Mouse (Mus musculus) lung, embryonic 16.5 days (tissue): ENCODE results near the gene L3mbtl2. TPM values are rescaled to one million over a fixed set of nuclear protein-coding genes. Genes with fewer than 3 reads are reported as not detected.
A peak's percentile ranks its signal among the peaks of the same experiment; 100 is the strongest.
"Not testable (repeated sequence)": the region's sequence is repeated elsewhere in the genome, so short reads cannot be mapped to it uniquely, and the experiment has no call there.

ENCODE experiments used
- ATAC-seq: fragments of 200-750 bp; cut with Nextera tagmentation; 2 replicates; pipeline ENCODE4 v1.8.0; 2017; ENCODE audit warnings: low read depth, mild to moderate bottlenecking, moderate library complexity
- H3K27ac ChIP-seq: fragments of 300-500 bp; sonication (generic); 2 replicates; pipeline ENCODE4 v1.5.1; 2014; ENCODE audit warnings: mild to moderate bottlenecking, control low read depth, low read length
- H3K27me3 ChIP-seq: fragments of 300-500 bp; sonication (generic); 2 replicates; pipeline ENCODE4 v1.6.1; 2014; ENCODE audit warnings: low read depth, low read length, mixed read lengths; ENCODE audit not compliant: control insufficient read depth, insufficient read depth
- H3K36me3 ChIP-seq: fragments of 300-500 bp; sonication (generic); 2 replicates; pipeline ENCODE4 v1.6.1; 2014; ENCODE audit warnings: low read length; ENCODE audit not compliant: control insufficient read depth, insufficient read depth
- H3K4me1 ChIP-seq: fragments of 300-500 bp; sonication (generic); replicated peaks from 2 replicates; pipeline ENCODE4 v1.6.1; 2014; ENCODE audit warnings: low read length, mixed read lengths; ENCODE audit not compliant: control insufficient read depth, insufficient read depth
- H3K4me2 ChIP-seq: fragments of 300-500 bp; sonication (generic); 2 replicates; pipeline ENCODE4 v1.6.1; 2014; ENCODE audit warnings: low read depth, low read length, control low read depth
- H3K4me3 ChIP-seq: fragments of 300-500 bp; sonication (generic); 2 replicates; pipeline ENCODE4 v1.5.1; 2014; ENCODE audit warnings: mild to moderate bottlenecking, low read length, control low read depth
- H3K9ac ChIP-seq: fragments of 300-500 bp; sonication (generic); 2 replicates; pipeline ENCODE4 v1.6.1; 2014; ENCODE audit warnings: low read length, control low read depth
- H3K9me3 ChIP-seq: fragments of 300-500 bp; sonication (generic); 2 replicates; pipeline ENCODE4 v1.6.1; 2016; ENCODE audit warnings: low read length; ENCODE audit not compliant: control insufficient read depth
- WGBS: fragments of 180-500 bp; shearing (Covaris S2); extraction: QIAGEN DNeasy Blood & Tissue Kit; methylation state at CpG from one replicate; pipeline ENCODE4 v1.1.7; 2014; 5-methylcytosine and 5-hydroxymethylcytosine counted together
- polyA plus RNA-seq: library from polyadenylated mRNA; unstranded; fragments of >200 nt; fragmentation: Nextera tagmentation; extraction: Ambion mirVana; gene quantifications from 2 replicates; pipeline ENCODE4 v1.2.1, GENCODE M21; 2015

The L3mbtl2 gene
- polyA plus RNA-seq, 1 experiment from 2014 or later: 24.8 TPM

DNA sequence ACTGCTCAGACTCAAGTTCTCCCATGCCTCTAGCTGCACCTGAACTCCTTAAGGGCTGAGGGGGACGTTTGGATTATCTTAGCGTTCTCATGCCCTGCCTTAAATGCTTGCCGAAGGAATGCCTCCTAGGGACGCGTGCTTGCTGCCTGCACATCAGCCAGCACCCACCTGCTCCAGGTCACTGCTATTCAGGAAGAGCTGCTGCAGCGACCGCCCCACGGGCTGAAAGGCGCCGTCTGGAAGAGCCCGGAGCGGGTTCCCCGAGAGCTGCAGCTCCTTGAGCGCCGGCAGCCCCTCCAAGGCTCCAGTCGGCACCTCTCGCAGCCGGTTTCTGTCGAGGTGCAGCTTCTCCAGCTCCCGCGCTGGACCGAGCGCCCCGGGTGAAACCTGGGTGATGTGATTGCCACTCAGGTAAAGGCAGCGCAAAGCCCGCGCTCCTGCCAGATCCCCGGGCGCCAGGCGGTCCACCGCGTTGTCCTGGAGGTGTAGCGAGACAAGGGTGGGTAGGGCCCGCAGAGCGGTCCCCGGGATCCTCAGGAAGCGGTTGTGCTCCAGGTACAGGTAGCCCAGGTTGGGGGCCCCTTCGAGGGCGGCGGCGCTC, 29.8 kb downstream of the L3mbtl2 start:
- H3K36me3 ChIP-seq: no peaks in the 10 kb centered on the region
- peak overlapping the region; percentile 99 for H3K4me2 ChIP-seq
- WGBS: 3% methylated on average over 41 of the region's 41 CpGs
- no peaks in the 10 kb centered on the region for H3K9me3 ChIP-seq
- H3K9ac ChIP-seq: peak overlapping the region; percentile 77
- peaks cover 33% of the 10 kb centered on the region for H3K27me3 ChIP-seq
- H3K4me1 ChIP-seq: peaks cover 8% of the 10 kb centered on the region; the same call in 1 of the 2 replicates
- H3K4me3 ChIP-seq: peak overlapping the region; percentile 60
- peak overlapping the region; percentile 18; the same call in 1 of the 2 replicates for H3K27ac ChIP-seq
- peak; percentile 39; the same call in 1 of the 2 replicates for ATAC-seq

- Histone ChIP-seq H3K27ac (peak overlapping the region; percentile 24; the same call in 1 of the 2 replicates), H3K9me3 (no peaks in the 10 kb centered on the region), H3K27me3 (peaks cover 33% of the 10 kb centered on the region), H3K4me2 (peak overlapping the region; percentile 99), H3K4me3 (peak overlapping the region; percentile 60), H3K4me1 (peaks cover 8% of the 10 kb centered on the region; the same call in 1 of the 2 replicates), H3K36me3 (no peaks in the 10 kb centered on the region), H3K9ac (peak overlapping the region; percentile 77)
- ATAC-seq: peak; percentile 88
- WGBS: under 1% methylated on average over 71 of the region's 107 CpGs
These were observed 30.5 kb downstream of the L3mbtl2 start for GRCm38 (mm10) chr15:81693967-81694881.

- Histone ChIP-seq H3K27ac (no peak overlapping the region; the same call in 1 of the 2 replicates), H3K27me3 (peaks cover 33% of the 10 kb centered on the region), H3K9me3 (no peaks in the 10 kb centered on the region), H3K4me1 (peaks cover 8% of the 10 kb centered on the region; the same call in 1 of the 2 replicates), H3K4me2 (peak overlapping the region; percentile 99), H3K4me3 (peak overlapping the region; percentile 60), H3K9ac (peak overlapping the region; percentile 77), H3K36me3 (no peaks in the 10 kb centered on the region)
- ATAC-seq: no peak
- 28% methylated on average over 19 of the region's 19 CpGs for WGBS
These were observed 31.2 kb downstream of the L3mbtl2 start for GRCm38 (mm10) chr15:81694891-81695290.

GRCm38 (mm10) chr15:81697175-81697574, 33.5 kb downstream of the L3mbtl2 start, which contains the start of gene Chadl:
Gene Chadl (minus strand): TSS chr15:81697287.
- no peak within 1 kb of the TSS for H3K4me3 ChIP-seq
- no peak within 1 kb of the TSS for H3K27ac ChIP-seq
- no peaks in the 10 kb centered on the region for H3K9me3 ChIP-seq
- no peak within 1 kb of the TSS for H3K4me2 ChIP-seq
- H3K9ac ChIP-seq: no peak within 1 kb of the TSS
- H3K27me3 ChIP-seq: peaks cover 33% of the 10 kb centered on the region
- no peak for ATAC-seq
- H3K36me3 ChIP-seq: no peaks in the 10 kb centered on the region
- WGBS: 48% methylated on average over 7 of the region's 7 CpGs
- peaks cover 8% of the 10 kb centered on the region; the same call in 1 of the 2 replicates for H3K4me1 ChIP-seq

- peaks cover 2% of the 10 kb centered on the region; the same call in 1 of the 2 replicates for H3K36me3 ChIP-seq
- H3K9ac ChIP-seq: no peak overlapping the region
- no peak overlapping the region for H3K4me3 ChIP-seq
- H3K9me3 ChIP-seq: no peaks in the 10 kb centered on the region
- ATAC-seq: no peak
- H3K27me3 ChIP-seq: peaks cover 29% of the 10 kb centered on the region
- no peak overlapping the region for H3K4me2 ChIP-seq
- peaks cover 8% of the 10 kb centered on the region; the same call in 1 of the 2 replicates for H3K4me1 ChIP-seq
- 43% methylated on average over 3 of the region's 3 CpGs for WGBS
- H3K27ac ChIP-seq: no peak overlapping the region
These were observed 34.2 kb downstream of the L3mbtl2 start for GRCm38 (mm10) chr15:81697847-81698246.

GRCm38 (mm10) chr15:81698532-81698931, 34.8 kb downstream of the L3mbtl2 start:
- H3K4me2 ChIP-seq: no peak overlapping the region
- peaks cover 8% of the 10 kb centered on the region for H3K36me3 ChIP-seq
- no peak overlapping the region for H3K27ac ChIP-seq
- no peak overlapping the region for H3K4me3 ChIP-seq
- ATAC-seq: 0 out of 2 replicates have a peak, but pooled peaks have one; percentile 22
- peaks cover 22% of the 10 kb centered on the region for H3K27me3 ChIP-seq
- H3K9ac ChIP-seq: no peak overlapping the region
- H3K4me1 ChIP-seq: peaks cover 8% of the 10 kb centered on the region; the same call in 1 of the 2 replicates
- WGBS: 40% methylated on average over 2 of the region's 2 CpGs
- H3K9me3 ChIP-seq: no peaks in the 10 kb centered on the region

DNA sequence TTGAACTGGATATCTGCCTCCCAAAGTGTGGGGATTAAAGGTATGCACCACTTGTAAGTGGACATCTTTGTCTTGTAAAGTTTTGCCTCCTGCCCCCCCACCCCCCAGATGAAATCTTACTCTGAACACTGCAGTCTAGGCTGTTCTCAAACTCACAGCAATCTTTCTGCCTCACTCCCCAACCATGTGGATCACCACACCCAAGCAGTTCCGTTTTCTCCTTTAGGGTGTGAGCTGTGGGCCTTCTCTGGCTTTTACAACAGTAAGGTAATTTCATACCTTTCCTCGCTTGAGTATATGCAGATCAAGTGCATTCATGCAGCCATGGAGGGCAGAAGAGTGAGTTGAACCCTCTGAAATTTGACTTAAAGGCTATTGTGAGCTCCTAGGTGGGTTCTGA, 36.5 kb downstream of the L3mbtl2 start:
- Histone ChIP-seq H3K27ac (no peak overlapping the region), H3K4me2 (no peak overlapping the region), H3K4me3 (no peak overlapping the region), H3K36me3 (peaks cover 22% of the 10 kb centered on the region), H3K9me3 (no peaks in the 10 kb centered on the region), H3K9ac (no peak overlapping the region), H3K27me3 (peaks cover 7% of the 10 kb centered on the region), H3K4me1 (no peaks in the 10 kb centered on the region)
- ATAC-seq: no peak
- WGBS: 70% methylated on average over 2 of the region's 2 CpGs

GRCm38 (mm10) chr15:81700601-81701000, 36.9 kb downstream of the L3mbtl2 start:
- H3K27me3 ChIP-seq: peaks cover 2% of the 10 kb centered on the region
- 57% methylated on average over 8 of the region's 8 CpGs for WGBS
- no peaks in the 10 kb centered on the region for H3K9me3 ChIP-seq
- no peaks in the 10 kb centered on the region for H3K4me1 ChIP-seq
- peaks cover 25% of the 10 kb centered on the region for H3K36me3 ChIP-seq
- ATAC-seq: no peak
- no peak overlapping the region for H3K9ac ChIP-seq
- no peak overlapping the region for H3K4me3 ChIP-seq
- H3K4me2 ChIP-seq: no peak overlapping the region
- no peak overlapping the region for H3K27ac ChIP-seq

- not testable (repeated sequence) for H3K27me3 ChIP-seq, ATAC-seq, H3K4me1 ChIP-seq, H3K9ac ChIP-seq, H3K4me2 ChIP-seq, H3K9me3 ChIP-seq, H3K4me3 ChIP-seq, H3K27ac ChIP-seq
- peaks cover 33% of the 10 kb centered on the region for H3K36me3 ChIP-seq
- WGBS: 73% methylated on average over 4 of the region's 4 CpGs
These were observed 37.7 kb downstream of the L3mbtl2 start for GRCm38 (mm10) chr15:81701350-81701749.
